Mouse (Mus musculus): ENCODE results near the gene Tbcc. TPM values are rescaled to one million over a fixed set of nuclear protein-coding genes. Genes with fewer than 3 reads are reported as not detected.

Tbcc gene
- total RNA-seq, 2 experiments from 2014 or later, result 27.3 to 36.3 TPM

DNA sequence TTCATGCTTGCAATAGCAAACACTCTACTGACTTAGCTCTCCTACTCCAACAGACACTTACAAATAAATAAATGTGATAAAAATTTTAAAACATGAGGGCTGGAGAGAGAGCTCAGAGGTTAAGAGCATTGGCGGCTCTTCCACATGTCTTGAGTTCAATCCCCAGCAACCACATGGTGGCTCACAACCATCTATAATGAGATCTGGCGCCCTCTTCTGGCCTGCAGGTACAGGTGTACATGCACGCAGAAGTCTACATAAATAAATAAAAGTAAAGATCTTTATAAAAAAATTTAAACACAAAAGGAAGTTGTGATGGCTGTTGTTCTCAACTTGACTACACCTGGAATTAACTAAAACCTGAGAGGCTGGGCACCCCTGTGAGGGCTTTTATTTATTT is 14.9 kb upstream of the Tbcc start:
- Histone ChIP-seq H3K27ac (no peak overlapping the region), H3K4me3 (no peak overlapping the region)
- TF ChIP-seq CTCF (conservative IDR thresholded peaks at IDR 0.05), result peak; percentile 63
- no peak for DNase-seq (ENCODE audit: low spot score in 2 of 2)

DNA sequence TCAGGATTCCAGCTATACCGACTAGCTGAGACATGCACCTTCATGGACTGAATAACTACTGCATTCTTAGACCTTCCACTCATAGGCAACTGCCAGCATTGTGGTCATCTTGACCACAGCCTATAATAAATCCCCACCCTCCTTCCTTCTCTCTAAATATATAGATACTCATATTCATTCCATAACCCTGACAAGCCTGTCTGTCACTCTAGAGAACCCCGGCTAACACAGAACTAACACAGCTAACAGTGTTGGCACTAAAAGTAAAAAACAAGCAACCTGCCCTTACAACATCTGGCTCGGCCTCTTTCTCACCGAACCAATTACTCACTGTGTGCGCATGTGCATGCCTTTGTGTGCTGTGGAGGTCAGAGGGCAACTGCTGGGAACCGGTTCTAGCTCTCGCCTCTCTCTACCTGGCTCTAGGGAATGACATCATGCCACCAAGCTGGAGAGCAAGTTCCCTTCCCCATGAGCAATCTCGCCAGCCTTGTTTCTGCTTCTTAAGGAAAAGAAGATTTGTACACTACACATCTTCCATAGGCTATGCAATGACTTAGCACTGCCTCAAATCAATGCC is 14.0 kb upstream of the Tbcc start:
- Histone ChIP-seq H3K27ac (no peak overlapping the region), H3K4me3 (no peak overlapping the region)
- no peak for DNase-seq (ENCODE audit: low spot score in 2 of 2)
- TF ChIP-seq CTCF (conservative IDR thresholded peaks at IDR 0.05), result no peak

DNA sequence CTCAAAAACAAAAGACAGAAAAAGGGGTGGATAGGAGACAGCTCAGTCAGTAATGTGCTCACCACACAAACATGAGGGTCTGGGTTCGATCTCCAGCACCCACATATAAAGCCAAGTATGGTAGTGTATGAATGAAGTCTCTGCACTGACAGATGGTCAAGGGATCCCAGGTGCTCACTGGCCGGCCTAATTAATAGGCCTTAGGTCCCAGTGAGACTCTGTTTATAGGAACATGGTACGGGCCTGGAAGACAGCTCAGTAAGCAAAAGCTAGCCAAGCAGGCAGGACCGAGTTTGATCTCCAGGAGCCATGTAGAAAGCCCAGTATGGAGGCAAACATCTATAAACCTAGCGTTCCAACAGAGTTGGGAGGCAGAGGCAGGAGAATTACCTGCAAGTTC is 13.4 kb upstream of the Tbcc start:
- TF ChIP-seq CTCF (conservative IDR thresholded peaks at IDR 0.05), result no peak

DNA sequence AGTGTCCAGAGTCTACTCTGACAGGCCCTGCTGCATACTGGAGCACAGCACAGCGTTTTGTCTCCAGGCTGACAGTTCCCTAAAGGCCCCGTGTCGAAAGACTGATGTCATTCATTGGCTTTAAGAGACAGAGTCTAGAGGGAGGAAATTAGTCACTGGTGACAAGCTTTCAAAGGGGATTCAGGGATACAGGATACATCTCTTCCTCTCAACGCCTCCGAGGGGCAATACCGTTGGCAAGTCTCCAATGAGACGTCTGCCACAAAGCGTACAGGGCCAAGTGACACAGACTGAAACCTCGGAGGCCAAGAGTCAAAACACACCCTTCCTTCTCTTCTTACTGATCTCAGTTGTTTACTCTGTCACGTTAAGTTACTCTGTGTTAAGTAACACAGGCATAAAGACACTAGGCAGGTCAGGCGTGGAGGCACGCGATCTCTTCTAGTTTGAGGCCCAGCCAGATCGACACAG is 10.6 kb upstream of the Tbcc start:
- H3K27ac ChIP-seq, result peak overlapping the region; percentile 53; the same call in 1 of the 2 replicates
- TF ChIP-seq CTCF (conservative IDR thresholded peaks at IDR 0.05), result no peak

More for the DNA sequence above, 13.4 kb upstream of the Tbcc start:
- Histone ChIP-seq H3K27ac (no peak overlapping the region), H3K4me3 (no peak overlapping the region)
- DNase-seq (ENCODE audit: low spot score in 2 of 2), result no peak

DNA sequence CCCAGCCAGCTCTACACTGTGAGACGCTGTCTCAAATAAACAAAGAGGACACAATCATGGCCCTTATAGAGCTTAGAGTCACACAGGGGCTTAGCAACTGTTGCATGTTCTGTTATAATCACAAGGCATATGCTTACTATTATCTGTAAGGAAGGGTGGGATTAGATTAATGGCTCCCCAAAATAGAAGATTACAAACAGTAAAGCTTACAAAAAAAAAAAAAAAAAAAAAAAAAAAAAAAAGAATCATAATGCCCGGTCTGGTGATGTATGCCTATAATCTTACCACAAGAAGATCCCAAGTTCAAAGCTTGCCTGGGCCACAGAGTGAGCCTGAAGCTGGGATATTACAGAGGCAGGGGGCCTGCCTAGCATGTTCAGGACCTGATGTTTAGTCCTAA is 10.2 kb upstream of the Tbcc start:
- Histone ChIP-seq H3K4me3 (no peak overlapping the region), H3K27ac (peak overlapping the region; percentile 53; the same call in 1 of the 2 replicates)
- TF ChIP-seq CTCF (conservative IDR thresholded peaks at IDR 0.05), result no peak
- no peak for DNase-seq (ENCODE audit: low spot score in 2 of 2)

More for the DNA sequence above, 10.6 kb upstream of the Tbcc start:
- DNase-seq (ENCODE audit: low spot score in 2 of 2), result no peak
- no peak overlapping the region for H3K4me3 ChIP-seq

DNA sequence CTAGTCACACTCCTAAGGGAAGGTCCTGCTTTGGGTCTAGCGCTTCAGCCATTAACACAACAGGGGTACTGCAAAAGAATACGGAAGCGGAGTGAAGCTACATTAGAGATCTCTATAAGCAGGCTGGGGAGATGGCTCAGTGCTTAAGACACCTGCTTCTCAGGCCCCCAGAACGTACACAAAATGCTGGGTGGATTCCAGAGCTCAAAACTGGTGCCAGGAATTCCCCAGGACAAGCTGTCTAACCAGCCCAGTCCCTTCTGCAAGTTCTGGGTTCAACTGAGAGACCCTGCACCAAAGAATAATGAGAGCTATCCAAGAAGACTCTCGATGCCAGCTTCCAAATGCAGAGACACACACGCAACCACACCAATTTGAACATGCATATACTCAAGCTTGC is 8.8 kb upstream of the Tbcc start:
- H3K4me3 ChIP-seq, result no peak overlapping the region
- no peak for DNase-seq (ENCODE audit: low spot score in 2 of 2)
- no peak overlapping the region for H3K27ac ChIP-seq
- TF ChIP-seq CTCF (conservative IDR thresholded peaks at IDR 0.05), result no peak

DNA sequence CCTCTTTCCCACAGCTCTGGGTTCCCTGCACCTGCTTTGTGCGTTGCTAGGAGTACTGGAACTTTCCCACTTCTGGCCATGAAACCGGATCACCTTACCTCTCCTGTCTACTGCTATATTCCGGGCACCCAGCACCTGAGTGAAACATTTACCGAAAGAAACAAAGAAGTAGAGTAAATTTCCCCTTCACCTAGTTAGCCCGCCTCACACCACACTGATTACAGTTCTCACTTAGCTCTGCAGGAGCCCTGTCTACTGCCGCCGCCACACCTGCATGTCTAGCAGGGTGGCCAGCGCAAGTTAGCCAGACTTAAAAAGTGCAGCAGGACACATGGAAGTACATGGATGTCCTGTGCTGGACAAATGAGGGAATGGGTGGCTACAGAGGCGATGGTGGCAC is 7.4 kb upstream of the Tbcc start:
- Histone ChIP-seq H3K4me3 (no peak overlapping the region), H3K27ac (no peak overlapping the region)
- TF ChIP-seq CTCF (conservative IDR thresholded peaks at IDR 0.05), result no peak
- no peak for DNase-seq (ENCODE audit: low spot score in 2 of 2)

DNA sequence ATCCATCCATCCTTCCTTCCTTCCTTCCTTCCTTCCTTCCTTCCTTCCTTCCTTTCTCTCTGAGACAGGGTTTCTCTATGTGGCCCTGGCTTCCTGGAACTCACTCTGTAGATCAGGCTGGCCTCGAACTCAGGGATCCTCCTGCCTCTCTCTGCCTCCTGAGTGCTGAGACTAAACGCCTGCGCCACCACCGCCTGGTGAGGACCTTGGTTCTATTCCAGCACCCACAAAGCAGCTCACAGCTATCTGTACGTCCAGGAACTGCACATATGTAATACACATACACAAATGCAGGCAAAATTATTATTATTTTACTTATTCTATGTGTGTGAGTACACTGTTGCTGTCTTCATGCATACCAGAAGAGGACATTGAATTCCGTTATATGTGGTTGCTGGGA is 5.7 kb upstream of the Tbcc start:
- H3K4me3 ChIP-seq, result no peak overlapping the region
- DNase-seq (ENCODE audit: low spot score in 2 of 2), result no peak
- no peak for TF ChIP-seq CTCF (conservative IDR thresholded peaks at IDR 0.05)
- no peak overlapping the region for H3K27ac ChIP-seq

DNA sequence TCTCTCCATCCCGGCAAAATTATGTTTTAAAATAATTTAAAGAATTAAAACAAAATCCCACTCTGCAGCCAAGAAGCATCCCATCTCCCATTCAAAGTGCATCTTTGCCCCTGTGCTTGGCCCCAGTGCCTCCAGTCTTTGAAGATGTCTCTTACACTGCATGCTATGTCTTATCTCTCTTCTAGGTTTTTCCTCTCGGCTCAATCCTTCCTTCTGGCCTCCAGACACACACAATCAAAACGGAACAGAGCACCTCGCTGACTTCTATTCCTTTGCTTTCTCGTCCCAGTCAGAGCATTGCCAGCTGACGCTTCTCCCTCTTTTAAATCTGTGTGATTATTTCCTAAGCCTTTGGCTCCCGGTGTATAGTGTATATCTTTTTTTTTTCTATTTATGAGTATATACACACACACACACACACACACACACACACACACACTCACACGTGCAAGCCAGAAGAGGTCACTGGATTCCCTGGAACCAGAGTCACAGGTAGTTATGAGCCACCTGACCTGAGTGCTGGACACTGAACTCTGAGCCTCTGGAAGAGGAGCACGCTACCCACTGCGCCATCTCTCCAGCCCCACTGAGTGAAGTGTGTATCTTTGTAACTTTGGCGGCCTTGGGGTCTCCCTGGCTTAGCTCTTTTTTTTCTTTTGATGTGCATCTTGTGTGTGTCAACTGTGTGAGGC is 5.1 kb upstream of the Tbcc start:
- no peak for DNase-seq (ENCODE audit: low spot score in 2 of 2)
- no peak for TF ChIP-seq CTCF (conservative IDR thresholded peaks at IDR 0.05)
- H3K4me3 ChIP-seq, result no peak overlapping the region
- H3K27ac ChIP-seq, result no peak overlapping the region

DNA sequence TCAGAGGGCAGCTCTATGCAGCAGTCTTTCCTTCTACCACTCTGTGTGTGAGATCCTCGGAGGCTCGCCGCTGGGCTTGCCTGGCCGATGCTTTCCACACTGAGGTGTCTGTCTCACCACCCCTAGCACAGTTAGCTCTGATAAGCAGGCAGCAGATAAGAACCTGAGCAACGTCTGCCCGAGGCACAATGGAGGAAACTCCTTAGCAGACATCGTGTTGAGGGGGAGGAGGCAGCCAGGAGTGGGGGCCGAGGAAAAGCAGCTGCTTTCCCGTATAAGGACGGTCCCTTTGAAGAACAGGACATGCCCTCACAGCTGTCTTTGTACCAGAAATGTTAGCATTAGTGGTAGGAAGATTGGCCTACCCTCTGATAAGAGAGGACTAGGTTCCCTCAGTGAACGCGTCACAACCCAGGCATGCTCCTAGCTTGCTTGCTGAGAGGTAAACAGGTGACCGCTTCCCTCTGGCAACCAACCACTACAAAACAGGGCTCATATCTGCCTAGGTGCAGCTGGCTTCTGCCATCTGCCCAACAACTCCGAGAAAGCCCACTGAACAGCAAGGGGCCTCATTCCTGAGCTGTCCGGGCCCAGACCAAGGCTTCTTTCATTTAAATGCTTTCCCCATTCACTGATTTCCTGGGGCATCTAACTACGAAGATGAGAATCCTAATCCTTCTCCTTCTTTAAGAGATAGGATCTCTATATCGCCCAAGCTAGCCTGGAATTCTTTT is 4.4 kb upstream of the Tbcc start:
- Histone ChIP-seq H3K27ac (no peak overlapping the region), H3K4me3 (no peak overlapping the region; the same call in 1 of the 2 replicates)
- no peak for TF ChIP-seq CTCF (conservative IDR thresholded peaks at IDR 0.05)
- no peak for DNase-seq (ENCODE audit: low spot score in 2 of 2)

DNA sequence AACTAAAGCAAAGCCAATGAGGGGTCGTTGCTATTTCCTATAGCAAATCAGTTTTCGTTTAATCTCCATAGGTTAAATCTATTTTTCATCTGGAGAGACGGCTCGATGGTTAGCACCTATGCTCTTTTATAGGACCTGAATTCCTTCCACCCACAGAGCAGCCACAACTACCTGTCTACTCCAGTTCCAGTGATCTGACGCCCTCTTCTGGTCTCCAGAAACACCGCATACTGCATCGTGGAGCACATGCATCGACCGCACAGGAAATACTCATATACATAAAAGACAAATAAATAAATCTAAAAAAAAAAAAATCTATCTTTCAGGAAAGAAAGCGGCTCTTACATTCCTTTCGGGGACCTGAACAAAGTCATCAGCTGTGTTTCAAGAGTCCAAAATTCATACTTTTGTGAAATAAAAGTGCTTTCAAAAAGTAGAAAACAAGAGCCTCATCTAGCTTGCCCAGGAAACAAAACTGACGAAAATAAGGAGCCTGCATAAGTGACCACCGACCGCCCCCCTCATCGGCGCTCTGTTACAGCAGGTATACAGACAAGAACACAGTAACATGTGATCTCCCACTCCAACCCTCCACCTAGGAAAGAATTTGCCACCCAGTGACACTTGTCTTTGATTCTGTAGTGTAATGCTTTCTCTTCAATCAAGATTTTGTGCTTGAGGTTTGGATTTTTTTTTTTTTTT is 1.8 kb upstream of the Tbcc start:
- DNase-seq (ENCODE audit: low spot score in 2 of 2), result peak; percentile 59 to 61
- Histone ChIP-seq H3K4me3 (peak overlapping the region; percentile 66), H3K27ac (peak overlapping the region; percentile 99)
- TF ChIP-seq CTCF (conservative IDR thresholded peaks at IDR 0.05), result peak; percentile 86

DNA sequence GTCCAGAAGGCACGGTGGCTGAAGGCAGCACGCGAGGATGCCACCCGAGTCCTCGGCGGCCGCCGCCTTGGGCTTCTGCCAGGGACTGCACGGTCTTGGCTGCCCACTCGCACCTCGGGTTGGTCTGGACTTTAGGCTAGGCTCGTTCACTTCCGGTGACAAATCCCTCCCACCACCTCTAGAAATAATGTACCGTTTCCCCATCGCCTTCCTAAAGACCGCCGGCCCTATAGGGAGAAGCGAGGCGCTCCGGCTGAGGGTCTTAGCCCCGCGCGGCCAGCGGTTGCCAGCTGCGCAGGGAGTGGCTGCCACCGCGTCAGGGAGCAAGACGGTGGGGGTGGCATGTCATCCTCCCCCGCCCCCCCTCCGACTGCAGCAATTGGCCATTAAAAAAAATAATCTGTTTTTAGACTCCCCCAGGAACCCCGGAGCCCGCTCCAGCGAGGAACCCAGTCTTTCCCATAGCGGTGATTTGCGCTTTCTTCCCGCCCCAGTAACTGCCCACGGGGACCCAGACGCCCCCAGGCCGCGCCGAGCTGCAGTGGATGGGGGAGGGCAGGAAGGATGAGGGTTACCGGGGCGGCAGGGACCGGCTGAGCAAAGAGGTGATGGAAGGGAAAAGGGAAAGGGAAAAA is 917 bp upstream of the Tbcc start:
- Histone ChIP-seq H3K4me3 (peak overlapping the region; percentile 66), H3K27ac (peak overlapping the region; percentile 99)
- DNase-seq (ENCODE audit: low spot score in 2 of 2), result peak; percentile 62 to 68
- peak; percentile 7; the same call in 1 of the 2 replicates for TF ChIP-seq CTCF (conservative IDR thresholded peaks at IDR 0.05)
